Comparison of ENCODE assay signal across 8 mouse cellular contexts in genomic region chr4:53227771-53228170, GRCm38 (mm10).
DNase-seq lines count a peak whose midpoint lies in the region; ATAC-seq lines count a peak whose summit lies in the region.

No protein-coding gene starts in this region.

- no peaks in the 10 kb centered on the region for H3K36me3 ChIP-seq in stomach, embryonic 15.5 days

- H3K27ac ChIP-seq in stomach, embryonic 15.5 days, result no peak overlapping the region

- 54% methylated on average over 8 of the region's 8 CpGs for WGBS in stomach, embryonic 15.5 days

- no peaks in the 10 kb centered on the region for H3K4me1 ChIP-seq in stomach, embryonic 15.5 days

- ATAC-seq in inflammation-experienced regulatory T-cells, adult 6 months, result peak; percentile 98
- peak; percentile 72; the same call in 1 of the 2 replicates for ATAC-seq in stomach, embryonic 15.5 days (ENCODE audit: insufficient read depth, low FRiP score, low read depth)

- no peak overlapping the region for H3K4me3 ChIP-seq in stomach, embryonic 15.5 days (replicated peaks)

- peak; percentile 62 to 85 for DNase-seq in adrenal gland, adult (ENCODE audit: inconsistent age in 2 of 2, low spot score in 1 of 2)
- DNase-seq in adrenal gland, postnatal 4 days (ENCODE audit: low spot score in 2 of 2), result no peak
- peak; percentile 25 for DNase-seq in thymus, postnatal 14 days
- DNase-seq in thymus, postnatal 0 days (ENCODE audit: low spot score), result no peak
- DNase-seq in c-Kit-positive CD71-positive TER-119-positive erythroid progenitor cells, embryonic 14.5 days (ENCODE audit: low spot score), result no peak
- no peak for DNase-seq in kidney, adult 8-10 months

- H3K9ac ChIP-seq in stomach, embryonic 15.5 days, result no peak overlapping the region

- no peak overlapping the region for H3K4me2 ChIP-seq in stomach, embryonic 15.5 days

- no peaks in the 10 kb centered on the region for H3K9me3 ChIP-seq in stomach, embryonic 15.5 days

- H3K27me3 ChIP-seq in stomach, embryonic 15.5 days (replicated peaks), result no peaks in the 10 kb centered on the region

Comparison
In these comparisons a context has a peak if more than half of its experiments do, and no peak if none do; other contexts are left out.
1. DNase-seq: peak in adrenal gland, adult (2 of 2) and thymus, postnatal 14 days (single experiment); none in adrenal gland, postnatal 4 days (0 of 2), thymus, postnatal 0 days (single experiment), c-Kit-positive CD71-positive TER-119-positive erythroid progenitor cells, embryonic 14.5 days (single experiment) and kidney, adult 8-10 months (0 of 2).